Comparison of ENCODE assay signal across 13 mouse cellular contexts in genomic region chr17:71947452-71947851, GRCm38 (mm10).
DNase-seq lines count a peak whose midpoint lies in the region; ATAC-seq and TF ChIP-seq lines count a peak whose summit lies in the region.
"Had no signal": no experiment of that assay in that cellular context is flagged by ENCODE, and none has a peak within 500 bp of the region (broad histone marks: within the 10 kb centered on the region; RNA-seq: fewer than 3 reads in every experiment).

No protein-coding gene starts in this region.

- WGBS in hindbrain, embryonic 14.5 days = 15% methylated on average over 9 of the region's 9 CpGs
- 28% methylated on average over 9 of the region's 9 CpGs for WGBS in stomach, postnatal 0 days

- no peaks in the 10 kb centered on the region for H3K27me3 ChIP-seq in hindbrain, embryonic 14.5 days (ENCODE audit: control insufficient read depth, insufficient read depth, low read length)
- H3K27me3 ChIP-seq in stomach, postnatal 0 days (ENCODE audit: control insufficient read depth, insufficient read depth, low read length) = no peaks in the 10 kb centered on the region
- H3K27me3 ChIP-seq: liver, embryonic 12.5 days had no signal

- ATAC-seq in hindbrain, embryonic 14.5 days (ENCODE audit: low FRiP score) = peak; percentile 31; the same call in 1 of the 2 replicates
- ATAC-seq in stomach, postnatal 0 days (ENCODE audit: low FRiP score, low TSS enrichment) = no peak
- no peak for ATAC-seq in erythroblast, adult 5-6 weeks (replicated peaks; ENCODE audit: low FRiP score, poor library complexity, severe bottlenecking)
- ATAC-seq: CD4-positive, CD25-positive, alpha-beta regulatory T cell, adult 4 months; liver, embryonic 12.5 days had no signal

- no peak for TF ChIP-seq EP300 in stomach, postnatal 0 days (optimal IDR thresholded peaks at IDR 0.05)

- H3K9ac ChIP-seq in hindbrain, embryonic 14.5 days = no peak overlapping the region
- no peak overlapping the region for H3K9ac ChIP-seq in stomach, postnatal 0 days (ENCODE audit: low read length)
- H3K9ac ChIP-seq: heart, embryonic 15.5 days; liver, embryonic 12.5 days had no signal

- H3K27ac ChIP-seq in gastrocnemius, adult 2 months = no peak overlapping the region
- 0 out of 2 replicates have a peak overlapping the region, but pooled peaks have one; percentile 26 for H3K27ac ChIP-seq in hindbrain, embryonic 14.5 days
- H3K27ac ChIP-seq in stomach, postnatal 0 days (replicated peaks) = no peak overlapping the region
- H3K27ac ChIP-seq: heart, embryonic 15.5 days; liver, embryonic 12.5 days had no signal

- TF ChIP-seq CTCF in gastrocnemius, adult 2 months (IDR thresholded peaks at IDR 0.05) = no peak
- no peak for TF ChIP-seq CTCF in stomach, postnatal 0 days (IDR thresholded peaks at IDR 0.05; ENCODE audit: low read depth)

- peak; percentile 31 for DNase-seq in gastrocnemius, adult 2 months
- no peak for DNase-seq in gastrocnemius, adult 8-10 months (ENCODE audit: low spot score in 2 of 2)
- DNase-seq in urinary bladder, postnatal 14 days (ENCODE audit: low spot score) = peak; percentile 18
- DNase-seq in urinary bladder, adult 18-20 months (ENCODE audit: low spot score in 2 of 2) = no peak
- DNase-seq in hindbrain, embryonic 14.5 days (ENCODE audit: low spot score) = no peak
- DNase-seq in stomach, postnatal 0 days (ENCODE audit: low spot score) = peak; percentile 27
- no peak for DNase-seq in cerebellum, adult 9-10 months
- DNase-seq: cerebellum, adult 11-12 months; layer of hippocampus, postnatal 36 days had no signal

- no peaks in the 10 kb centered on the region for H3K36me3 ChIP-seq in hindbrain, embryonic 14.5 days (replicated peaks; ENCODE audit: control insufficient read depth, insufficient read depth)
- H3K36me3 ChIP-seq in stomach, postnatal 0 days (ENCODE audit: control insufficient read depth, insufficient read depth, low read length) = no peaks in the 10 kb centered on the region
- H3K36me3 ChIP-seq: heart, embryonic 15.5 days; liver, embryonic 12.5 days had no signal

- intact Hi-C loops in gastrocnemius, adult 2 months (cut with DNase I) = no loop called here

- no peak overlapping the region for H3K4me3 ChIP-seq in gastrocnemius, adult 2 months
- no peak overlapping the region for H3K4me3 ChIP-seq in hindbrain, embryonic 14.5 days (replicated peaks; ENCODE audit: low read length)
- no peak overlapping the region for H3K4me3 ChIP-seq in stomach, postnatal 0 days (ENCODE audit: low read depth, low read length)
- H3K4me3 ChIP-seq: heart, embryonic 15.5 days; liver, embryonic 12.5 days had no signal

- no peaks in the 10 kb centered on the region for H3K9me3 ChIP-seq in hindbrain, embryonic 14.5 days (ENCODE audit: control insufficient read depth, low read length)
- H3K9me3 ChIP-seq in stomach, postnatal 0 days (ENCODE audit: control insufficient read depth, low read length) = no peaks in the 10 kb centered on the region
- H3K9me3 ChIP-seq: heart, embryonic 15.5 days; liver, embryonic 12.5 days had no signal

- no peak overlapping the region for H3K4me2 ChIP-seq in hindbrain, embryonic 14.5 days (replicated peaks)
- H3K4me2 ChIP-seq in stomach, postnatal 0 days (replicated peaks; ENCODE audit: low read depth) = no peak overlapping the region
- H3K4me2 ChIP-seq: heart, embryonic 15.5 days; liver, embryonic 12.5 days had no signal

- peaks cover 11% of the 10 kb centered on the region for H3K4me1 ChIP-seq in hindbrain, embryonic 14.5 days (replicated peaks; ENCODE audit: control insufficient read depth, insufficient read depth, low read length)
- H3K4me1 ChIP-seq in stomach, postnatal 0 days (replicated peaks; ENCODE audit: control insufficient read depth, insufficient read depth) = no peaks in the 10 kb centered on the region
- H3K4me1 ChIP-seq: heart, embryonic 15.5 days; liver, embryonic 12.5 days had no signal

Comparison
In these comparisons a context has a peak if more than half of its experiments do, and no peak if none do; other contexts are left out.
1. DNase-seq: peak in gastrocnemius, adult 2 months (single experiment), urinary bladder, postnatal 14 days (single experiment) and stomach, postnatal 0 days (single experiment); none in gastrocnemius, adult 8-10 months (0 of 2), urinary bladder, adult 18-20 months (0 of 2), hindbrain, embryonic 14.5 days (single experiment) and cerebellum, adult 9-10 months (single experiment).